Mouse (Mus musculus) urinary bladder, adult 18-20 months (tissue): ENCODE data around the gene B9d1.

Experiments
- DNase-seq, 2 experiments: peaks; one replicate each; pipeline ENCODE4 v3.0.0; 2022; ENCODE audit warnings: low spot score in 2 of 2, mixed read lengths in 2 of 2

B9d1 gene

DNA sequence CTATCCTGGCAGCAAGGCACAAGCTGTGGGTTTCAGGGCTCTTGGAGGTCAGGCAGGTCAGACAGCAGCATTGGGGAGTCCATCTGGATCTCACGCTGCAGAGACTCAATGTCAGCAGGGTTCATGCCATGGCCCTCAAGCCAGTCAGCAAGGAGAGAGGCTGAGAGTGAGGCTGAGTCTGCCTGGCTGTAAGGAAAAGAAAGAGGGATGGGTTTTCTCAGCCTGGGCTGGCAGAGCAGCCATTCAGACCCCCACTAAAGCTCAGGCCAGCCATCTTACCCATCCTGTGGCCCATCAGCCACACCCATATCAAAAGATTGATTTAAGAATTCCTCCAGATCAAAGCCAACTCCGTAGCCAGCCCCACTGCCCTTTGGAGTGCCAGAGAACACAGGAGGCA is 15.9 kb upstream of the B9d1 start:
- no peak for DNase-seq

DNA sequence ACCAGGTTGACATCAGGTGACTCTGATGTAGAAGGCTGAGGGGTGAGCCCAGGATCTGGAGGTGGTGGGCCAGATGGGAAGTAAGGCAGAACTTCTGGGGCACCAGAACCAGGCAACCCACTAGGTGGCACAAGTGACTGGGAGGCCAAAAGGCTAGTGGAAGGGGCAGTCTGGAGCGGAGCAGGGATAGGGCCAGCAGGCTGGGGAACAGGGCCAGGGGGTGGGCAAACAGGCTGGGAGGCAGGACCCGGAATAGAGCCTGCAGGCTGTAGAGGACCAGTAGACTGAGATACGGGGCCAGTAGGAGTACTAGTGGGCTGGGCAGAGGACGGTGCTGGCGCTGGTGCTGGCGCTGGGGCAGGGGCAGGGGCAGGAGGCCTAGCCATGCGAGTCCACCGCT is 15.1 kb upstream of the B9d1 start:
- no peak for DNase-seq

DNA sequence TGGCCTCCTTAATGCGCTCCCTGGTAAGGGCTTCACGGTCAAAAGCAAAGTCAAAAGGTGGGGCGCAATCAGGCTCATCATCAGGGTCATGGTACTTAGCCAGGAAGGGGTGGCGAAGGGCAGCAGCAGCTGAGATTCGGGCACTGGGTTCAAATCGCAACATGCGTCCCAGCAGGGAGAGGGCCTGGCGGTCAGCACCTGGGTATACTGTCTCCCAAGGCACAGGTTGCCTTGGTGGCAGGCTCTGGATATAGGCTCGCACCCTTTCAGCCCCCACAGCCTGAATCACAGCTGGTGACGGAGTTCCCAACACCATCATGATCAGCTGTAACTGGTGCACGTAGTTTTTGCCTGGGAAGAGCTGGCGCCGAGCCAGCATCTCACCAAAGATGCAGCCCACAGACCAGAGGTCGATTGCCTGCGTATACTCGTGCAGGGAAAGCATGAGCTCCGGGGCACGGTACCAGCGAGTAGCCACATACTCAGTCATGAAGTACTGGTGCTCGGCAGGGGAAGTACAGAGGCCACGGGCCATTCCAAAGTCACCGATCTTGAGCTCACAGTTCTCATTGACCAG is 13.9 kb upstream of the B9d1 start:
- DNase-seq: no peak

DNA sequence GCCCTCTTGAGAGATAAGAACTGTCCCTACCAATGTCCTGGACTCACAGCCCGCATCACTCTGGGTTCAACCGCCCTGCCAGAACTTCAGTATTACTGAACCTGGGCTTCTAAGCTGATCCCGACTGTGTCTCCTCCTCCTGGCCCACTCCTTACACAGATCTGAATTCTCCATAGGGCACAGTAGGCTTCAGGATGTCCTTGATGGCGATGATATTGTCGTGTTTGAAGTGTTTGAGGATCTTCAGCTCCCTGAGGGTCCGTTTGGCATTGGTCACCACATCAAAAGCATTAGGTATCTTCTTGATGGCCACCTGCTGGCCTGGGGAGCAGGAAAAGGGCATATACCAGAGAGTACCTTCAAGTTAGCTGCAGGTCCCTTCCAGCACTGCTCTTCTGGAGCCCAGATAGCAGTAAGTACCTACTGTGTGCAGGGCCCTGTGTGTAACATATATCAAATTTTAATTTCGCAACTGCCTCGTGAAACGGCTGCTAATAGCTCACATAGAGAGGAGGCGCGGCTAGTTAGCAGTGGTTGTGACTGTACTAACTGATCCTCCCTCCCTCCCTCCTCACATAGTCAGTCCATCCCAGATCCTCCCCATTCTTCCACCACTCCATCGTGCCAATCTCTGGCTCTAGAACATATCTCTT is 12.1 kb upstream of the B9d1 start:
- no peak for DNase-seq

DNA sequence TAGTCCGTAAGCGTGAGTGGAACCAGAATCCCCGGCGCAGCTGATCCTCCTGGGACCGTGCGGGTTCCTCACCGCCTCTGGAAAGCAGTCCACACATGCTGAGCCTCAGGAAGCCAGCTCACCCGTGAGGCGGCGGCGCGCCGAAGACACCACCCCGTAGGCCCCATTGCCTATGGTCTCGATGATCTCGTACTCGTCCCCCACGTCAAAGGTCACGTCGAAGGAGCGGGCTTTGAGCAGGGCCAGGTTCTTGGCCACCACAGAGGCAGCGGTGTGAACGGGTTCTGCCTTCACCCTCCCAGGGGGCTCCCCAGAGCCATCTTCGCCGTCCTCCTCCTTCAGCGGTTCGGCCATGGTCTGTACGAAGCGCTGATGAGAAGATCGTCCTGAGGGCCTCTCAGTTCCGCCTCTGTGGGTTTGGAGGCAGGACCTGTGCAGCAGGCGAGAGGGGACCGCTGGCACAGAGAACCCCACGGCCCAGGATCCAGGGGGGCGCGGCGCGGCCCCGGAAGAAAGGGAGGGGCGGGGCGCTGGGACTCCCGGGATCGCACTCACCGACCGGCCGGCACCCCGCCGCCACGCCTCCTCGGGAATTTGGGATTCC is 11.3 kb upstream of the B9d1 start:
- peak in 1 of 2 experiments; percentile 15 for DNase-seq

DNA sequence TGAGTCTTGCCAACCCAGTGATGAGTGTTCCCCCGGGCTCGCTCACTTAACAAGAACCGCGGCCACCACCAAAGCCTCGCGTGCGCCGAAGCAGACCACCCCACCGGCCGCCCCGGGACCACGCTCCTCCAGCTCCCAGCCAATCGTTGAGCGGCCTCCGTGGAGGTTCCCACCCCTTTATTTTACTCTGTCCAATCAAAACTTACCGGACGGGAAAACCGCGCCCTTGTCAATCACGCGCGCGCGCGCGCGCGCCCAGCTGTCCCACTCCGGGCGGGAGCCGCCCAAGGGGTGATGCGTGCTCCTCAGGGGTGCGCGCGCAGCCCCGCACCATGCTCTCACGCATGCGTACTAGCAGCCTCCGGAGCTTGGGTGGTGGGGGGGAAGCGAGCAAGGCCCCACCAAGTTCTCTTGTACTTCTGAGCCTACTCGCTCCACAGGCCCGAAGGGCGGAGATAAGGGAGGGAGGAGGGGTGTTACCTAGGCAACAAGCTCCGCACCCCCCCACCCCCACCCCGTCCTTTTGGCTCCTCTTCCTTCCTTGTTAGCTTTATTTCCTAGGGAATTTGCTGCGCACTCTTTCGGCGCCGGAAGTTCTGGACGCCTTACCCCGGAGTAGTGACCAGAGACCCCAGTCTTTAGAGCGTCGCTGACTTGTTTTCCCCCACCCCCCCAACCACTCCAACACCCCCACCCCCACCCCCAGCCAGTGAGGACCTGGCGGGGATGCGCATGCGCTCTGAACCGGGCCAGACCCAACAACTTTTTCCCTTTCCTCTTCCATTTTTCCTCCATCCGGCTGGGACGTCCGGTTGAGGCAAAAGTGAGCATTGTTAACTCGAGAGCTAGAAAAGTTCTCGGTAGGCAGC is 10.6 kb upstream of the B9d1 start, which contains the start of gene Mapk7:
Gene Mapk7 (minus strand): TSS at position 278 of the 869 bp plus-strand sequence.
- DNase-seq: peak; percentile 88 to 95

DNA sequence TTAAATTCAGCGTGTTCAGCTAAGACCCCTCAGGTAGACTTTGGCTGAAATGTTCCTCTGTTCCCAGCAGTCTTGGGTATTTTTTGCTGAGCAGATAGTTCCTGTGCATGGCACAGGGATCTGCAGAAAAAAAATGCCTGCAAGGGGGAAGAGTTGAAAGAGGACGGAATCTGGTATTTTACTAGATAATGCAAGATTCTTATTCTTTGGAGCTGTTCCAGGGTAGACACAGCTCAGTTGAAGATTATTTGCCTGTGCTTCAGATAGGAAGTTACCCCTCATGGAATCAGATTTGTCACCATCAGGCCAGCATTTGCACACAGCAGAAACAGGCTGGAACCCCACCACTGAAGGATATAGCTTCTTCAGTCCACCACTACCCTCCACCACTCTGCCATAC is 9.4 kb upstream of the B9d1 start:
- no peak for DNase-seq

DNA sequence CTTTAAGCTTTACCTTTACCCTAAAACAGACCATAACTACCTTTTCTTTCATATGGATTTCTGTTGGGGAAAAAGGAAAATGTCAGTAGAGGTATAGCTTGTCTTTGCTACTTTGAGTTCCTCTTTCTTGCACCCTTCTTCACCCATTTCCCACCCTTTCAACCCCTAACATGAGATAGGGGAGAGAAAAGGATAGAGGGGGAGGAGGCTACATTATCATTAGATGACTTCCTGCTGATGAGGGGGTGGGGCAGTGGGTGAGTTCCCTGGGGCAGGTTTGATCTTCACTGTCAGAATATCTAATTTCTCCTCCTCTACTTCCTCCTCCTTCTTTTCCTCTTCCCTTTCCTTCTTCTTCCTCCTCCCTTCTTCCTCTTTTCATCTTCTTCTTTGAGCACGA is 7.5 kb upstream of the B9d1 start:
- no peak for DNase-seq

DNA sequence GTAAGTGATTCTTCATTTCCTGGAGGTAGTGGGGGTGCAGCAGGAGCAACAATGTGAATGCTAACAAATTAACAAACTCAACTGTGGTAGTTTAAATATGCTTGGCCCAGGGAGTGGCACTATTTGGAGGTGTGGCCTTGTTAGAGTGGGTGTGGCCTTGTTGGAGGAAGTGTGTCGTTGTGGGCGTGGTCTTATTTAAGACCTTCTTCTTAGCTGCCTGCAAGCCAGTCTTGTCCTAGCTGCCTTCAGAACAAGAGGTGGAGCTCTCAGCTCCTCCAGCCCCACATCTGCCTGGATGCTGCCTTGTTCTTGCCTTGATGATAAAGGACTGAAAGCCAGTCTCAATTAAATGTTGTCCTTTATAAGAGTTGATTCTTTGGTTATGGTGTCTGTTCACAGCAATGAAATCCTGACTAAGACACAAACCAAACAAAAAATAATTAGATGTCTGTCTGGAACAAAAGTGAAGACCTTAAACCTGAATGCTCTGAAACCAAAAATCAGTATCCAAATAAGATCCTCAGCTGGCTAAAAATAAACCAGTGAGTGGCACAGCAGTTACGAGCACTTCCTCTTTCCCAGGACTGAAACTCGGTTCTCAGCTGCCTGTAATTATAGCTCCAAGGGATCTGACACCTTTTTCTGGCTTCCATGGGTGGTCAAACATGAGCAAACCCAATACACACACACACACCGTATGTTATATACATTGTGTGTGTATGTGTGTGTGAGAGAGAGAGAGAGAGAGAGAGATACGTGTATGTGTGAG is 6.0 kb upstream of the B9d1 start:
- DNase-seq: no peak

DNA sequence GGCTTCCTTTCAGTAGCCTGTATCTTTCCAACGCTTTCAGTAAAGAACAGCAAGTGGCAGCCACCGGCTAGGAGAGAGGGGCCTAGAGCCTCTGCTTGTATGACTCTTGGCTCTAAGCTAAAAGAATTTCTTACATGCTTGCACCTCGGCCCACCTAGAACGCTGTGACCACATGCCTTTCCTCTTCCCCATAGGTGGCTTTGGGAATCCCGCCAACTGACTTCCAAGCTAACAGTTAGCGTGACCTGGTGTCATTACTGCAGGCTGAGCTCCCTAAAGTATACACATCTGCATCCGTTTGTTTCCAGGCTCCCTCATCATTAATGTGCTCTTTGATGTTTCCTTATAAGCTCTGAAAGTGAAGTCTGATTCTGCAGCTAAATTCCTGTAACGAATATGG is 1.0 kb upstream of the B9d1 start:
- DNase-seq: no peak

DNA sequence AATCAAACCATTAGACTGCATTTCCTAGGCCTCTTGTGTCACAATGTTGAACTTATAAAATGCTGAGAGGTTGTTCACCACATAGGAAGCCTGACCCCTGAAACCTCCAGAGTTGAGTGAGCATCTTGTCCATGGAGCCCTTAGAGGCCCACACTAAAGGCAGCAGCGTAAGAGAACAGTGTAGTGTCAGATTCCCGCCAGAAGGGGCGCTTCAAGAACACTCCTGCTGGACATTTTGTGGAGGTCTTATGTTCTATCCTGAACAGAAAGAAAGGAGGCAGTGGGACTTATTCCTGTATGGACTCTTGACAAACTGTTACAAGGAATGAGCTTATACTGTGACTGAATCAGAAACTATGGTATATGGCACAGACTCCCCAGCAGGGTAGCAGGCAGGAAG is 10.0 kb downstream of the B9d1 start:
- DNase-seq: no peak

DNA sequence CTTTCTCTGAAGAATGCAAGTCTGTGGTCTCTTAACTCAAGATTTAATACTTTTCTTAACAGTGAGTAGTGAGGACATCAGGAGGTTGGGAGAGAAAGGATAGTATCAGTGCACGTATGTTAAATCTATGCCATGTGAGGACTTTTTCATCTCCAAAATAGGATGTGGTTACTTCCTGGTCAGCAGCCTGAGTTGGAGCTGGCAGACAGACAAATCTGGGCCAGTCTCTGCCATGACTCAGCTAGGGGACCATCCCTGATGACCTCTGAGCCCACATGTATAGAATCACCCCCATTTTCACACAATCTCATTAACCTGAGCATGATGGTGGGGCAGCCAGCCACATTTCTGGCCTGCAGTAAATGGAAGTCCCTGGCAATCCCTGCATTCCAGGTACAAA is 13.0 kb downstream of the B9d1 start:
- DNase-seq: no peak

DNA sequence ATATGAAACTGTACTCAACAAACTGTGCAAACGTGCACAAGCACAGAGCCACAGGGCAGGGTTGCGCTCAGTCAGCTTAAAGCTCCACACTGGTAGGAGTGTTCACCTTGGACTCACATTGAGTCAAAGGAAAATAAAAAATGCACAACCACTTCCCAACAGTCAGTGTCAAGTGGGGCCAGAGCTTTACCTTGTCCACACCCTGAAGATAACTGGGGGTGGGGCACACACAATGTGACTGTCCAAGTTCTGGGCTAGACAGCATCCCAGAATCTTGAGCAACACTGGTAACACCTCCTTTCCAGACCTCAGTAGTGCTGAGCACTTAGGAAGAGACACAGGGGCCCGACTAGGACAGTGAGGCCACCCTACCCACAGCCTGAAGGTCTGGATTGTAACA is 13.9 kb downstream of the B9d1 start:
- DNase-seq: no peak

DNA sequence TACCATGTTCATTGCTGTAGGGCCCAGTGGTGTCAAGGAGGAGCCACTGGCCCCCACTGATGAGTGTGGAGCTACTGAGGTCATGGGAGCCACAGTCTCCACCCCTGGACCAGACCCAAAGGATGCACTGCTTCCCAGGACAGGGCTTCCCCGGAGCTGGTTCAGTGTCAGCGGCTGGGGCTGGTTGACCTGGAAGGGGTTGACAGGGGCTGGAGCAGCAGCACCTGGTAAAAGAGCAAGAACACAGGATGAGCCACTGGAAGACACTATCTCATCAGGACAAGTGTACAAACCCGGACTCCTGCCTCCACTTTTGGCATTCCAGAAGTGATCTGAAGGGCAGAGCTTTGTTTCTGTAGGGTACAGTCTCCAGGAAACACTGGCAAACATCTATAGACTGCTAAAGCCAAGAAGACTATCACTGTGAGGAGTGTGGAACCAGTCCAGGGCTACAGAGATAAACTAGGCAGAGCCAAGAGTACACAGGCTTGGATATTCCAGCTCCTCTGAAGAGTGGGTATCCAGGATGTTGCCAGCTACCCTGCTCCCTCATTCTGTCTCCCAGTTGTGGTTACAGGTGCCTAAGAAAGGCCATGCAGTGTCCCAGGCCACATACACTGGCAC is 14.7 kb downstream of the B9d1 start:
- DNase-seq: no peak

DNA sequence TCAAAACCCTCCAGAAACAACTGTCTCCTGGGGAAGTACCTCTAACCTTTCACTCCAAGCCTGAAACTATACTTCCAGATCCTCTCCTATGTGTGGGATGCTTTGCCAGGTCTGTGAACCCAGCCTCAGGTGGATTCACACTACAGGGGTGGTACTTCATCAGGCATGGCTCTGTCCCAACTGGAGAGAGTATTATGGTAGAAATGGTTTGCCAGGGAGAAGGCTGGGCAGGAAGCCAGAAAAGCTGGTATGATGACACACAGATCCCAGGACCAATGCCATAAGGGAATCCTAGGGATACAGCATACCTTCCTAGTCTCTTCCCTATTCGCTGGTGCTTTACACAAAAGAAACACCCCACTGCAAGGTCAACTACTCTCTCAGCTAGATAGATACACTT is 21.9 kb downstream of the B9d1 start:
- DNase-seq: no peak

DNA sequence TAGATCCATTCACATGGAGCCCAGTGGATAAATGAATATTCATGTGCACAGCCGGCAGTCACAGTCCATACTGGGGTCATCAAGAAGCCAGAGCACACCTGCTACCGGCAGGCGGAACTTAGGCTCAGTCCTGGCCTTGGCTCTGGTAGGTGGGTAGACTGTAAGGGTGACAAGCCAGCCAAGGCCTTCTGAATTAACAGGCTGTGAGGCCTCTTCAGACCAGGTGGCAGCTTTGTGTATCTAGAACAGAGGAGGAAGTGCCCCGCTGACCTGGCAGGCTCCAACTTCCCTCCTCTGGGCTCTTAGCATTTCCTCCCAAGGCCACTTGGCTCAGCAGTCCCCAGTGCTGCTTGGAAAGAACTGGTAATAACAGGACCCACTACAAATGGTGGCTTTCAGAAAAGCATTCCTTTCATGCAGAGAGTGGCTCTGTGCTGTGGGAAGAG is 24.3 kb downstream of the B9d1 start:
- no peak for DNase-seq

DNA sequence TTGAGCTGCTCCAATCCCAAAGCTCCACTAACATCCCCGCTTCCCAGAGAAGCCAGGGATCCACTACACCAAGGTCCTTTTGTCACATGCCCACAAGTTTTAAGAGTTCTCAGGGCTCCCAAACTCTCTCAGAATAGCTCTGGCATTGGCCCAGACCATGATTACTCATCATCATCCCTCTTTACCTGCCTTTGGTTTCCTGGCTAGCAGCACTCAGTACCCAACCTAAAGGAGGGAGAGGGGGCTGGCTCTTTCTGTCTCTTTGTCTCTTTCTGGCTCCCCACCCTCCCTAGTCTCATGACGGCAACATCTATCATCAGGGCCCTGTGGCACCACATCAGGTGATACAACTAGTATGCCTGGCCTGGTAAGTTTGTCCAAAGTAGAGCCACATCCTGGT is 27.9 kb downstream of the B9d1 start:
- DNase-seq: no peak

DNA sequence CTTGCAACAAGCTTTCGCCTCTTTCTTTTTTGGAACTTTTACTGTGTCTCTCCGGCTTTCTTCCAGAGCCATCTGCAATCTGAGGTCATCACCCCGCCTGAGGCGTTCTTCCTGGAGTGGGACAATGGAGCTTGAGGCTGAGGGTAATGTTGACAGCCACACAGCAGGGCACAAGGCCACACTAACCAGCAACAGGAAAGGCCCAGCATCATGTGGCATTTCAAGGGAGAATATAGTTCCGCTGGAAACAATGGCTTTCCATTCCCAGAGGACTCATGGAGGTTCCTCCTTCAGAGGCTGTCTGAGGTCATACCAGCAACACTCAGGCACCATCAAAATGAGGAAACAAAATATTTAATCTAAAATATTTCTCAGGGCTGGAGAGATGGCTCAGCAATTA is 28.6 kb downstream of the B9d1 start:
- DNase-seq: no peak

DNA sequence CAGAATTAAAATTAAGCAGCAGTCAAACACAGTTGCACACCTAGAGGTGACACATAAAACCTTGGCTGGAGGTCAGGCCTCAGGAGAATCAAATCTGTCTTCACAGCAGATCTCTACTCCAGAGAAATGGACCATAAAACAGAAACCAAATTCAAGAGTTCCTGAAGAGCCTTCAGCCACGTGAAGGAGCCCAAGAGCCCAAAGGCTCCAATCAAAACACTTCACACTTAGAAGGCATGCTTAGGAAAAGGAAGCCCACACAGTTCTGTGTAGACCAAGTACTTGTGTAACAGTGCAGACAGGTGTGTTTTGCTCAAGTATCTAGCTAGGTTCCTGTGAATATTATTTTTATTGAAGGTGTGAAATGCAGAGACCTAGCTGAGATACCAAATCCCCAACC is 30.6 kb downstream of the B9d1 start:
- DNase-seq: no peak

DNA sequence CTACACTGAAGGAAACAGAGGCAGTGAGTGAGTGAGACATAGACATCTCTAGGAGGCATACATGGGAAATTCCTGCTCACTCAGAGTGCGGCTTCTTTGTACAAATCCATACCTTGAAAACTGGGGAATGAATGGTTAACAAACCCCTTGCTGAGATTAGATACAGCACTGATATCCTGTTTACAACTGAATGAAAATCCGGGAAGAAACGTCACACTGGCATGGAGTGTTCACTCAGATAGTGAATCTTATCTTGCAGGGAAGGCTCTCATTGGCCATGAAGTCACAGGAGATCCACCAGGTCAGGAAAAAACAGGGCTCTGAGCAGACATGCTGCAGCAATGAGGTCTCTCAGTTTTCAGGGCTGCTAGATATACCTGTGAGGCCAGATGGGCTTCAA is 32.0 kb downstream of the B9d1 start:
- no peak for DNase-seq

DNA sequence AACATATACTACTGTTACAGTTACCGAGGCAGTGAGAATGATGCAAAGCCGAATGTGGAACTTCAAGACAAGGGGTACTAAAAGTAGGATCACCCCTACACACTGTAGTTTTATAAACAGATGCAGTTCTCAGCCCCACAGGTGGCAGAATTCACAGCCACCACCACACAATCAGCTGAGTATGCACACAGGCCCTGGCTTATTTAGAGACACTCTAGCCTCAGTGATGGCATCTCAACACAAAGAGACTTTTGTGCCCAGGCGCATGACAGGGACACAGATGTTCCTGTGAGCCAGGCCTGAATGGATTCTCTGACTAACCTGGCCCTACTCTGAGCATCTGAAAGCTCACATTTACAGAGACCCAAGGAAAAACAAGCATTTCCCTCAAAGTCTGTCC is 32.4 kb downstream of the B9d1 start:
- no peak for DNase-seq
